Mouse (Mus musculus): ENCODE data around the gene Cxcl17.

Gene Cxcl17

DNA sequence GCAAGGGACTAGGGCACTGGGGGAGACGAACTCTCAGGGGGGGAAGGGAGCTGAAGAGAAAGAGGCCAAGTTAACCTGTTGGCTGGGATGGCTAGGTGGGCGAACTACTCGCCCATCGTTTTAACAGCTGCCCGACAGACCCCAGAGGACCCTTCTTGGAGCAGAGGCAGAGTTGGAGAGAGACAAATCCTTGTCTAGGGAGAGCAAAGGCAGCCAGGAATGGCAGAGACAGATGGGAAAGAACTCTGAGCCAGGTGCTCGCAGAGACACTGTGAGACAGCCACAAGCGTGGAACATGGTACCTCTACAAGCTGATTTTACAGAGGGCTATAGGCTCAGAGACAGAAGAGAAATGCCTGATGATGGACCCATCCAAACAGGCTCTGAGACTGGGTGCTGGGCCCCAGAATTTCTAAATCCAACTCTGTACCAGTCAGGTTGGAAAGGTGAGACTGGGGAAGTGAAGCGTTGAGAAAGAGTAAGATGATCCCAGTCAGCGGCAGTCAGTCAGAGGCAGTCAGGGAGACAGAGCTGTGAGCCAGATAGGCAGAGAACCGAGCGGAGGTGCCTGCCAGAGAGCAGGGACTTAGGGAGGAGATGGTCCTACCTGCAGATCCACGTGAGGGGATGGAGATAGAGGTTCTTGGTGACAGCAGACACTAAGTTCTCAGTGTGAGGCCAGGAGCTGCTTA is 43.5 kb downstream of the Cxcl17 start, which contains the start of gene Cnfn:
Cnfn (minus strand) TSS at position 667 of the 692 bp plus-strand sequence.
- ATAC-seq (ENCODE audit: low TSS enrichment) = 0 out of 2 replicates have a peak, but pooled peaks have one; percentile 28

GRCm38 (mm10) chr7:25368333-25368732 is 44.4 kb downstream of the Cxcl17 start:
- no peak for ATAC-seq (ENCODE audit: low TSS enrichment)

DNA sequence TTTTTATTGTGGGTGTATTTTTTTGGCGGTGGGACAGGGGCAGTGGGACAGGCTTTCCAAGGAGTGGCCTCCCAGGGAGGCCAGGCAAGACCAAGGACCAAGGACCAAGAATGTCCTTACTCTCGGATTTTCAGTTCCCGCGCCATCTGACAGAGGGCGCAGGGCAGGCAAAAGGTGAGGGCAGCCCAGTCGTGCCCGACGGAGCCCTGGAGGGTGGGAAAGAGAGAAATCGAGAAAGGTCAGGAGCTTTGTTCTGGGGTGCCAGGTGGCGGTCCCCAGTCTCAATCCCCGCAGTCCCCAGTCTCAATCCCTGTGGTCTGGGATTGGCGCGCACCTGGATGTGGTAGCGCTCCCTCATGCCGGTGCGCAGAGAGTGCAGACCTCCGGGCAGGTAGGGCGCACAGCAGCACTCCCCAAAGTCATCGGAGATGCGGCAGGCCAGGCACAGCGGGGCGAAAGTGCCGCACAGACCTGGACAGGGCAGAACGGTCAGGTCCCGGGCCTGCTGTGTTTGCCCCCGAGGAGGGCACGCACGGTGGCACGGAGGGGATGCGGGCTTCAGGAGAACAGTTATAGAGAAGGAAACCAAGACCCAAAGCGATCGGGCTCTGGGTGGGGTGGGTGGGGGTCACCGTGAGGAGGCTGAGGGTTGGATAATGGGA is 44.9 kb downstream of the Cxcl17 start:
- ATAC-seq (ENCODE audit: low TSS enrichment) = no peak

DNA sequence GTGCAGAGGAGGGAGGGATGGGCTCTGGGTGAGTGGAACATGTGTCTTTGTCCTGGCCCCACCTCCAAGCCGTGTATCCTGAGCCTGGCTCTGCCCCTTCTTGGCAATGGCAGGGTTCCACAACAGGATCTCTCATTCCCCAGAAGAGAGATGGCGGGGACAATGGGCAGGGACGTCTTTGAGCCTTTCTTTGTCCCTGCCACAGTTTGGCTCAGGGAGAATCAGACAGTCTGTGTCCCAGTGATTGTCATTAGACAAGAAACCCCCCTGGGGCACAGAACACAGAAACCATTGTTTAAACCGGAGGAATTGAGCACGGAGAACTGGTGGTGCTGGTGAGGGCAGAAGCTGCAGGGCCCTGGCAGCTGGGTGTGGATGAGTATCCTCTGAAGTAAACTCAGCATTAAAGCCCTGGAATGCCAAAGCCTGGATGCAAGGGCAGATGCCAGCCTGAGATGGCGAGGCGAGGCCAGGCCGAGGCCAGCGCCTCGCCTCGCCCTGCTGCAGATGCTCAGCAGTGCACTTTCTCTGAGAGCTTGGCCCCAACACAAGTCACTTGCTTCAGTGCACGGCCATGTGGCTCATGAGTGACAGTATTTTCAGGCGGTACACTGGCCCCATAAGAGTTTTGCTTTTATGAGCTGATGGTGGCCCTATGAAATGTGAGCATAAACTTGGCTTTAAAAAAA is 46.6 kb downstream of the Cxcl17 start:
- 0 out of 2 replicates have a peak, but pooled peaks have one; percentile 20 for ATAC-seq (ENCODE audit: low TSS enrichment)

DNA sequence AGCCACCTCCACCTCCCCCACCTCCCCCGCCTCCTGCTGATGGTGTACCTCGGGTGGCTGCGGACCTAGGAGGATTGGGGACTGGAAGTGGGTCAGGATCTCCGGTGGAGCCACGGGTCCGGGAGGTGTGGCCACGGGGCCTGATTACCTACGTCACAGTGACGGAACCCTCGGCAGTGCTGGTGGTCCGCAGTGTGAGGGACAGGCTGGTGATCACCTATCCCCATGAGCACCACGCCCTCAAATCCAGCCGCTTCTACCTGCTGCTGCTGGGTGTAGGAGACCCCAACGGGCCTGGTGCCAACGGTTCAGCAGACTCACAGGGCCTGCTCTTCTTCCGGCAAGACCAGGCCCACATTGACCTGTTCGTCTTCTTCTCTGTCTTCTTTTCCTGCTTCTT is 49.1 kb downstream of the Cxcl17 start:
- ATAC-seq (ENCODE audit: low TSS enrichment) = no peak

GRCm38 (mm10) chr7:25363151-25363550 is 49.5 kb downstream of the Cxcl17 start:
- ATAC-seq (ENCODE audit: low TSS enrichment) = no peak

DNA sequence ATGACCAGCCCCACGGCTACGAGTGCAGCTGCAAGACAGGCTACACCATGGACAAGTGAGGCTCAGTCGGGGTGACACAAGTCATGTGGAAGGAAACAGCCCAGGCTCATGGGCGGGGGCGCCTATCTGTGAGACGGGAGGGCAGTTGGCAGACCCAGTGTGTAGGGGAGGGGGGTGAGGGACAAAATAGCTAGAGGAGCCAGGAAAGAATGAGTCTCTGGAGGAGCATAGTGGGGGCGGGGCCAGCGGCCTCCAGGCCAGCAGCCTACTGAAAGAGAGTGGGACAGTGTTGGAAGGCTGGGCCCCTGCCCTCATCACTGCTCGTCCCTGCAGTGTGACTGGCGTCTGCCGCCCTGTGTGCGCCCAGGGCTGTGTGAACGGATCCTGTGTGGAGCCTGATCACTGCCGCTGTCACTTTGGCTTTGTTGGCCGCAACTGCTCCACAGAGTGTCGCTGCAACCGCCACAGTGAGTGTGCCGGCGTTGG is 53.9 kb downstream of the Cxcl17 start:
- ATAC-seq (ENCODE audit: low TSS enrichment) = no peak
